Mouse (Mus musculus) lung, adult 18-20 months (tissue): ENCODE measurements around the gene Galk1.

Experiments used
- DNase-seq, 2 experiments: peaks; one replicate each; pipeline ENCODE4 v3.0.0; 2022; ENCODE audit warnings: mixed read lengths in 2 of 2

Gene Galk1

DNA sequence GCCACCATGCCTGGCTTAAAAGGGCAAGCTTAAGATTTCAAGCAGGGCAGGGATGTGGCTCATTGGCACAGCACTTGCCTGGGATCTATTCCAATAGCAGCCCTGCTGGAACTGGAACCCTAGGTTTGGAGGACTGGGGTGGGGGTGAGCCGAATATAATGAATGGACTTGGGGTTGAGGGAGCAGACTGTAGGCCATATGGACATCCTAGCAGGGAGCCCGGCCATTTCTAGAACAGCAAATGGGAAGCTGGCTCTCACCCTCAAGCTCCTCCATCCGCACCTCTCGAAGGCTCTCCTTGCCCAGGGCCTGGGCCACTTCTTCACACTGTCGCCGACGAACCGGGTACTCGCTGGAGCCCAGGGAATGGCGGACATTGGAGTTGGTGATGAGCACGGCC lies 2.9 kb downstream of the Galk1 start:
- DNase-seq = no peak

DNA sequence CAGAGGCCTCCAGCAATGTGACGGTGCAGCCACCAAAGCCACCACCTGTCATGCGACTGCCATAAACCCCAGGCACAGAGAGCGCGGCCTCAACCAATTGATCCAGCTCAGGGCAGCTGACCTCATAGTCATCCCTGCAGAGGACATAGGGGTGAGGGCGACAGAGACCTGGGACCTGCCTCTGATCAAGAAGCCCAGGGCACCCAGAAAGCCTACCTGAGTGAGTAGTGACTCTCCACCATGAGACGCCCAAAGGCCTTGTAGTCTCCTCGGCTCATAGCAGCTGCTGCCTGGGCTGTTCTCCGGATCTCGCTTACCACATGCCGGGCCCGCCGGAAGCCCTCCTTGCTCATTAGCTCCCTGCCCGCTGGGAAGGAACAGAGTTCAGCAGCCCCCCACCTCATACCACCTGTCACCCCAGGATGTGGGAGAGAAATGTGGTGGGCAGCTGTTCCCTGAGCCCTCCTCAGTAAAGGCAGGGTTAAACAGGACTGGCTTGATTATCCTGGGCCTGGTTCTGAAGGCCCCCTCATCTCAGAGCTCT lies 3.6 kb downstream of the Galk1 start:
- no peak for DNase-seq

DNA sequence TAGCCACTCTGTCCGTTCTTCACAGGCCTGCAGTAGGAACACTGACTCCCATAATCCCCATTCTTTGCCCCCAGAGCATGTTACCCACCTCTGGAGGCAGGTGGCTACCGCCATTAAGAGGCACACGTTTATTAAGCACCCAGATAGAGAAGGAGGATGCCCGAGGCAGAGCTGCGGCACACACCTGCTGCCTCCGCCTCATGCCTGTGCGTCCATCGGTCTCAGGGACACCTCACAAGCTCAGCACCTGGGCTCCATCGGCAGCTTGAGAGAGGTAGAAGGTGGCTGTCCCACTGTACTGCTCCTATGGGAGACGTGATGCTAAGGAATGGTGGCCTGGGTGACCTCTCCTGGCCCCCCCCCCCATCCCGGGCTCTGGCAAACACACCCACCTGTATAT lies 4.1 kb downstream of the Galk1 start:
- DNase-seq = no peak

DNA sequence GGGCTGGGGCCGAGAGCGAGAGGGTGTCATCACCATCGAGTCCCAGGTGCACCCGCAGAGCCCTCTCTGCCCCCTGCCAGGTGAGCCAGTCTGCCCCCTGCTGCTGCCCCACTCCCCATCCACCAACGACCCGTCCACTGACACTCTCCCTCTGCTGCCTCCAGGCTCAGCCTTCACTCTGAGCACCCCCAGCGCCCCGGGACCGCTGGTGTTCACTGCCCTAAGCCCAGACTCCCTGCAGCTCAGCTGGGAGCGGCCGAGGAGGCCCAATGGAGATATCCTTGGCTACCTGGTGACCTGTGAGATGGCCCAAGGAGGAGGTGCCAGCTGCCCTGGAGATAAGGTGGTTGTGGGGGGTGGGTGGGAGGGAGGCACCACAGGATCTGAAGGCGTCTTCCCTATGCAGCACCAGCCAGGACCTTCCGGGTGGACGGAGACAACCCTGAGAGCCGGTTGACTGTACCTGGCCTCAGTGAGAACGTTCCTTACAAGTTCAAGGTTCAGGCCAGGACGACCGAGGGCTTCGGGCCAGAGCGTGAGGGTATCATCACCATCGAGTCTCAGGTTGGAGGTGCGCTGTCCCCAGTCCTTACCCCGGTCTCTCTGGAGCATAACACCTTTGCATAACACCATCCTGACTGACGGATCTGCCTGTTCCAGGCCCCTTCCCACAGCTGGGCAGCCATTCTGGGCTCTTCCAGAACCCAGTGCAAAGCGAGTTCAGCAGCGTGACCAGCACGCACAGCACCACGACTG lies 5.2 kb downstream of the Galk1 start:
- no peak for DNase-seq

DNA sequence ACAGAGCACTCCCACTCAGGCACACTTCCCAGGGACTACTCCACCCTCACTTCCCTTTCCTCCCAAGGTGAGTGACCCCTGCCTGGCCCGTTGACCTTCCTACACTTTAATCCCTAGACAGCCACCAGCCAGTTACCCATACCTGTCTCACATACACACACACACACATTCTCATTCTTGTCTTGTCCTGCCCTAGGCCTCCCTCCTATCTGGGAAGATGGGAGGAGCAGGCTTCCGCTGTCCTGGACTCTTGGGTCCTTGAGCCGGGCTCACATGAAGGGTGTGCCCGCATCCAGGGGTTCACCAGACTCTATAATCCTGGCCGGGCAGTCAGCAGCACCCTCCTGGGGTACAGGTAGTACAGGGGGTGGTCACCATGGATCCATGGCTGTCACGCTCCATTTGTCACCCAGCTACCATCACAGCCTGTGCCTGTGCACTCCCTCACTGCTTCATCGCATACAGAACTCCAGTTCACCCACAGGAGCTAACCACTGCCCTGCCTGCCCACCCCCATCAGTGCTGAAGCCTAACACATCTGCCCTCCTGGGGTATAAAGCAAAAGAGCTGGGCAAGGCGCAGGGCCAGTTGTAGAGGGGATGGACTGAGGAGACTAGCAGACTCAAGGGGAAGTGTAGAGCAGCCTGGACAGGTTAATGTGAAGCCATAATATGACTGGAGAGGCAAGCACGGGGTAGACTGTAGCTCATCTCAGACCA lies 6.7 kb downstream of the Galk1 start:
- DNase-seq = no peak

DNA sequence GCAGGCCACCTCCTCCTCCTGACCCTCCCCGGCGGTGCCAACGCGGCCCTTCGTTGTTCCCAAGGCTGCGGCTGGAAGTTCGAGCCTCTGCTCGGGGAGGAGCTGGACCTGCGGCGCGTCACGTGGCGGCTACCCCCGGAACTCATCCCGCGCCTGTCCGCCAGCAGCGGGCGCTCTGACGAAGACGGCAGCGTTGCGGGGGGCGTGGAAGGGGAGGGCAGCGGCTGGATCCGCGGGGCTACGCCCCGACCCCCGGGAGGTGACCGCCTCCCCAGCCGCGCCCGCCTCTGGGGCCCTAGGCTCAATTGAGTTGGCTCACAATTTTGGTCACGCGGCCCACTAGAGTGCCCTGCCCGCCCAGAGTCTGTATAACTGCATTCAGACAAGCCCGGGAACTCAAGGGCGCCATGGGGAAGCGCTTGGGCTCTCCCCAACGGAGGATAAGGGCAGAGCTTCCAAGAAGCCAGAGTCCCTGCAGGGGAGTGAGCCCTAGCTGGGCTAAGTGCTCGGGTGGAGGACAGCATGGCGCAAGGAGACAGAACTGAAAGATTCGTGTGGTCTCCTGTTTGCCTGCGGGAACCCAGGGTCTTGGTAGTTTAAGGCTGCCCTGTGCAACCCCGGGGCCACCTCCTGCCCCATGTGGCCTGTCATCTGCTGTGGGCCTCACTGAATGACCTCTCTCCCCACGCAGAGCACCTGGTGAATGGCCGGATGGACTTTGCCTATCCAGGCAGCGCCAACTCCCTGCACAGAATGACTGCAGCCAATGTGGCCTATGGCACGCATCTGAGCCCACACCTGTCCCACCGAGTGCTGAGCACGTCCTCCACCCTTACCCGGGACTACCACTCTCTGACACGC lies 7.4 kb downstream of the Galk1 start:
- DNase-seq = peak; percentile 84 to 88

DNA sequence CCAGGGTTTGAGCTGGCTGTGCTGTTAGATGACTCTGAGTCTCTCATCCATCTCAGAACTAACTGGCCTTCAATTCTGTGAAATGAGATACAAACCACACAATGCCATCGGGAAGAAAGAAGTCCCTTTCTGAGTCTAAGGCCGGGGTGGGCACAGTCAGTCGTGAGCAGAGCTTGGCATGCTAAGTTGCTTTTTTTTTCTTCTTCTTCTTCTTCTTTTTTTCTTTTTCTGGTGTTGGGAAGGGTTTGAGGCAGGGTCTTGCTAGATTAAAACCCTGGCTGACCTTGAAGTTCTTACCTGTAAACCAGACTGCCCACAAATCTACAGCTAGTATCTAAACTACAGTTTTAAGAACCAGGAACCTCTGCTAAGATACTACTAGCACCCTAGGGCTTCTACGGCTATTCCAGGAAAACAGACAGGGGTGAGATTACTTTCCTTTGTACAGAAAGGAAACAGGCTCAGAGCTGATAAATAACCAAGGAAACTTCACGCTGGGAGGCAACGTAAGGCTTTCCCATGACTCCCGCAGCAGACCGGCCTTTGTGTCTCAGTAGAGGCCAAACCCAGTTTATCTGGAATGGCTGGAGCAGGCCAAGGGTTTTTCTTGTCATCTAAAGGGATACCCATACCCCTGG lies 8.2 kb downstream of the Galk1 start:
- DNase-seq = no peak

DNA sequence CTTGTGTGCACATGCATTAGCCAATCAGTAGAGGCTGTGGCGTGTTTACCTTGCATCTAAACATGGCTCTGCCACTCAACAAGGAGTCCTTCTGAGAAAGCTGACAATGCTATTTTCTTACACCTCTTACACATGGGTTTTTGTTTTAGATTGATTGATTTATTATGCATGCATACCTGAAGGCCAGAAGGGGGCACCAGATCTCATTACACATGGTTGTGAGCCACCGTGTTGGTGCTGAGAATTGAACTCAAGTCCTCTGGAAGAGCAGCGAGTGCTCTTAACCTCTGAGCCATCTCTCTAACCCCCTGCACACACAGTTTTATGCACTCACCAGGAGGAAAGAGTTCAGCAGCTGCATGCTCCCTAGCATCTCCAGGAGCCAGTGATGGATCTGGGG lies 9.6 kb downstream of the Galk1 start:
- no peak for DNase-seq

DNA sequence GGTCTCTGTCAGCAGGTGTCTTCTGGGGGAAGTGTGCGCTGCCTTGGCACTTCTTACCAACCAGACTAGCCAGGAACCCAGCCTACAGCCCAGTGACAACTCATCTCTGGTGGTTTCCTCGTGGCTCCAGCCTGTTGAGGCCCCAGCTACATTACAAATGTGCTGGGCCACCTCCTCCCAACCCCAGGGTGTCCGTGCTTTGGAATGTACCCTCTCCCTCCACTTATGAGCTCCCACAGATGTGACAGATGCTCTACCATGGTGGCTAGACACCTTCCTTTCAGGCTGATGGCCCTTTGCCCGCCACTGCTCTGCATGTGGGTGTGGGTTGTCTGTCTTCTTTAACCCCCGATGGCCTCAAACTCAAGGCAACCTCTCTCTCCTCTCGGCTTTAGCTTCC lies 10.8 kb downstream of the Galk1 start:
- DNase-seq = no peak

DNA sequence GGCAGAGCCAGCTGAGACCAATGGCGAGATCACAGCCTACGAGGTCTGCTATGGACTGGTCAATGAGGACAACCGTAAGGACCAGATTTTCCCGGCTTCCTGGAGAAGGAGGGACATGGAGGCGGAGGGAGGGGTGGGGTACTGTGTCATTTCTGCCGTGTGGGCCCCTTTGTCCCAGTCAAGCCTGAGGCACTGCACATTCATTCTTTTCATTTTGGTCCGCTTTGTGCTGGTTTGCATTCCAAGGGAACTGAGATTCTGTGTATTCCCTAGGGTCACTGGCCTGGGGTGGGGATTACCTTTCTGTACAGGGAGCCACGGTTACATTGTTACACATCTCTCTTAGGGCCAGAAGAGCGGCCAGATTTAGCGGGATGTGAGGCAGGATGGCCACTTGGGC lies 11.9 kb downstream of the Galk1 start:
- DNase-seq = no peak

DNA sequence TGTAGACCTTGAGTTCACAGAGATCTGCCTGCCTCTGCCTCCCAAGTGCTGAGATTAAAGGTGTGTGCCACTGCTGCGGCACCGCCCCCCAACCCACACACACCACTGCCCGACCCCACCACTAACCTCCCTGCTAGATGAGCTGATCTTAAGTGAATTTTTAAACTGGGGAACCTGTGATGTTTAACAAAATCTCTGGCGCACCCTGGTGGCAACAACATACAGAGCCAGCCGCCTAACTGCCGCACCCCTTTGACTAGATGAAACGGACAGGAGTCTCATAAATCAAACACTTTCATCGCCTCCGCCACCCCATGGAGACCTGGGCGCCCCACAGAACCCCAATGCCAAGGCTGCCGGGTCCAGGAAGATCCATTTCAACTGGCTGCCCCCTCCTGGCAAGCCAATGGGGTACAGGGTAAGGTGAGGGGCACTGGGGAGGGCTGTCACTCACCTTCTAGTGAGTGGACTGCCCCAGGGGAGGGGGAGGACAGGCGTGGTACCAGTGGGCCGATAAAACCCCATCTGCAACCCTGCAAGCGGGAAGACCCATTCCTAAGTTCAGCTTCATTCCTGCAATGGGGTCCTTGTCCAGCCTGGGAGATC lies 12.9 kb downstream of the Galk1 start:
- peak; percentile 72 to 75 for DNase-seq

DNA sequence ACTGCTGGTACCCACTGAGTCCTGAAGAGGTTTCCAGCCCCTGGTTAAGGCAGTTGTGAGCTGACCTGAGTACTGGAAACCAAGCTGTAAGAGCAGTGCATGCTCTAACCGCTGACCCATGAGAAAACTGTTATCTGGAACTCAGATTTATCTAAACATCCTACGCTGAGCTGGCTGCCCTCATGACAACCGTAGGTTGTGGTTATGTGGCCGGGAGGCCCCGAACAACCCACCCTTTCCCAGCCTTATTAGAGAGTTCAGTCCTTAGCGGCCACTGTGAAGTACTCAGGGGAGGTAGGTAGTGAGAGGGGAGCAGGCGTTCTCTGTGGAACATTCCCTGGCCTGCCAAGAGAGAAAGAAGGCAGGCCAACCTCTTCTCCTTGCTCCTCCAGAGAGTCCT lies 13.5 kb downstream of the Galk1 start:
- no peak for DNase-seq

DNA sequence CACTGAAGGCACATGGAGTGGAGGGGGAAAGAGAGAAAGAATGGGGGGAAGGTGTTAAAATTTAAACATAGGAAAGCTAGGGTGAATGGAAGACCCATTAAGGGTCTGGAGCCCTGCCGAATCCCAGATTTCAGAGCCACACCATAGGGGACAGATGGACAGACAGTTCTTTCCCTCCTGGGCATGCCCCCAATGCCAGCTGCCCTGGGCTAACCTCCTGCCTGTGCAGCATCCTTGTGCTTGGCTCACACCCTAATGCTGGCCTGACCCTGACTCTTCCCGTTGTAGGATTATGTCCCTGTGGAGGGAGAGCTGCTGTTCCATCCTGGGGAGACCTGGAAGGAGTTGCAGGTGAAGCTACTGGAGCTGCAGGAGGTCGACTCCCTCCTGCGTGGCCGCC lies 14.9 kb downstream of the Galk1 start:
- DNase-seq = no peak

DNA sequence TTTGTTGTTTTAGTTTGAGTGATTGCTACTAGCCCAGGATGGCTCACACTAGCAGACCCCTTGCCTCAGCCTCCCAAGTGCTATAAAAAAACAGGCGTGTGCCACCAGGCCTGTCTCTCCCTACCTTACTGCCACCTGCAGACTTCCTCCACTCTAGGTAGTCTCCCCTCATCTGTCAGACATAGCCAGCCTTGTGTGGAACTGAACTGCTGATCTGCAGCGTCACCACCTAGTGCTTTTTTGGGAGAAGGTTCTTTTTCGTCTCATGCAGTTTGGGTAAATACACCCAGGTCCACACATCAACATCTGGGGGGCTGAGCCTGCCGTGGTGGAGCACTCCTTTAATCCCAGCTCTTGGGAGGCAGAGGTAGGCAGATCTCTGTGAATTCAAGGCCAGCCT lies 15.5 kb downstream of the Galk1 start:
- no peak for DNase-seq

DNA sequence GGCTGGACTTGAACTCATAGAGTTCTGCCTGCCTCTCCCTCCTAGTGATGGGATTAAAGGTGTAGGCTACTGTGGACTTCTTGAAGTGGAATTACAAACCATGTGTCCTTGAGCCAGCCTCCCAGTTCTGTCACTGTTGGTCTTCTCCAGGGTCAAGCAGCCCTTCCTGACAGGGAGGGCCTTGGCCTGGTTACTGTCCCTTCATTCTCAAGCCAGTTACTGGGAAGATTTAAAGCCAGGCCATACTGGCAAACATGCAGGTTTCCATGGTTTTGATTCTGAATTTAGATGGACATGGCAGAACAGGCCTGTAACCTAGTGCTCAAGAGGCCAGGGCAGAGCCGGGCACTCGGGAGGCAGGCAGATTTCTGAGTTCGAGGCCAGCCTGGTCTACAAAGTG lies 17.3 kb downstream of the Galk1 start:
- no peak for DNase-seq

DNA sequence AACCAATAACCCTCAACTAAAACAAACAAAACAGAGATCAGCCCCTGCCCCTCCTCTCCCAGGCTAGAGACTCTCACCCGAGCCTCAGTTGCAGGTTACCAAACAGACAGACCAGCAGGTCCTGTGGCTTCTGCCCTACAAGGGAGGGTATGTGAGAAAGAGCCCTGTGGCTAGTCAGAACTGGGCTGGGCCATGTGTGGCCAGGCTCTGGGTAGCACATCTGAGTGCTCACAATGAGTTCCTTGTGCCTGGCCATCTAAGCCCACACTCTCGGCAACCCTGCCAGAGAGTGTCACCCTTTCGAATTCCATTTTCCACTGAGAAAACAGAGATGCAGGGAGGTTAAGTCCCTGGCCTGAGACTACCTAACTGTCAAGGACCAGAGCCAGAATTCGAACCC lies 20.4 kb downstream of the Galk1 start:
- DNase-seq = no peak

DNA sequence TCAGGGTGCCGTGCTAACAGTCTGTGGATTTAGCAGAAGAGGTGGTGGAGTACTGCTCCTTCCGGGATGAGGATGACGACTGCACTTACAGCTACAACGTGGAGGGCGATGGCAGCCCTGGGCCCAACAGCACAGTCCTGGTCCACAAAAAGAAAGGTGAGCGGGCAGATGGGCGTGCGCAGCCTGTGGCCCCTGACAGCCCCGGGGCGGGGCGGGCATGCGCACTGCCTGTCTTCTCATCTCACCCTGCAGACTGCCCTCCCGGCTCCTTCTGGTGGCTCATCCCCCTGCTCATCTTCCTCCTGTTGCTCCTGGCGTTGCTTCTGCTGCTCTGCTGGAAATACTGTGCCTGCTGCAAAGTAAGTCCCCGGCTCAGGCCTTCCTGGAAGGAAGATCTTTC lies 22.8 kb downstream of the Galk1 start:
- no peak for DNase-seq

DNA sequence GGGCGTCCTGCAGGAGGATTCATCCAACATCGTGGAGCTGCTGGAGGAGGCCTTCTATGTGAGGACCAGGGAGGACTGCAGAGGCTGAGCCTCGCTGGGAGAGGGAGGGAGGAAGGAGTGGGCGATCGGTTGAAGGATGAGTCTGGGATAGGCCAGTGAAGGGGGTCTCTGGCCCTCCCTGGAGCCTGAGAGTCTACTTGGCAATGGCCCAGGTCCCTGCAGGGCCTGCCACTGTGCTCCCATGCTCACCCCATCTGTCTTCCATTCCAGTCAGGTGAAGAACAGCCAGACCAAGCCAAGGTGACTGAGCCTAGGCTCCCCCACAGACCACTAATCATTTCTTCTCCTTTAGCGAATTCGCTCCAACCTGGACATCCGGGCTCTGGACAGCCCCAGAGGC lies 29.2 kb downstream of the Galk1 start:
- DNase-seq = no peak

DNA sequence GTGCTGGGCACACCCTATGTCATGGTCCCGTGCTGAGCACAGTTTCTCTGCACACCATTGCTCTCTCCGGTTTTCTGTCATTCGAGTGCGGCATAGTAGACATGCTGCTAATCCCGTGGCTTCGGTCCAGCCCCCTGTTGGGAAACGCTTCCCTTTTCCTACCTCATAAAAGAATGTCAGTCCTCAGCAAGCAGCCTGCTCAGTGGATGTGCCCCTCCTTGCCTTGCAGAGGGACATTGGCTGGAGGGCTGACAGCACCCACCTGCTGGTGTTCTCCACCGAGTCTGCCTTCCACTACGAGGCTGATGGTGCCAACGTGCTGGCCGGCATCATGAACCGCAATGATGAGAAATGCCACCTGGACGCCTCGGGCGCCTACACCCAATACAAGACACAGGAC lies 30.0 kb downstream of the Galk1 start:
- DNase-seq = no peak

DNA sequence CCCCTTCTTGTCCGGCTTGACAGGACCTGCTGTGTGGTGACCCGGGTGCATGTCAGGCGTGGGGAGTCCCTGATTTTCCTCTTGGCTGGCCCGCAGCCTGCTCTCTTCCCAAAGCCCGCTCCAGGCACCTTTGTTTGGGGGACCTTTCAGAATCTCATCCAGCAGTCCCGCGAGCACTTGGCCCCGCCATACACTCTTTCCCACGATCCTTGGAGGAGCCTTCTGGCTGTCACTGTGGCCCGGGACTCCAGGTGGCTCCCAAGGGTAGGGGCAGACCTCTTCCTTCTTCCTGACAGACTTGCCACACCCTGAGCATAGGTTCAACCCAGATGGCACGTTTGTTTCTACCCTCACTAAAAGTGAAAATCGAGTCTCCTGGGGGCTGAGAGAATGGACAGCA lies 37.0 kb downstream of the Galk1 start:
- no peak for DNase-seq

DNA sequence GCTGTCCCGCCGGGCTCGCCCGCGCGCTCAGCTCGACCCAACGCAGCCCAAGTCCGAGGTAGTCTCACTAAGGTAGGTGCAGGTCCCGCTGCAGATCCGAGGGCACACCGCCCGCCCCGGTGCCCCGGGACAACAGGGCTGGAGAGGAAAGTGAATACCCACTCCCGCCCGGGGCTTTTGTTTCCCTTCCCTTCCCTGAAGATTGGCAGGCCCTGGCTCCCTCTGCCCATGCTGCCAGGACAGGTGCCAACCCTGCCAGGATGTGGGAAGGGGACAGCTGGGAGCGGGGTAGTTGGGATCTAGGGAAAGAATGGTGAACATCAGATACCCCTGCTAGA lies 37.5 kb downstream of the Galk1 start:
- DNase-seq = no peak

DNA sequence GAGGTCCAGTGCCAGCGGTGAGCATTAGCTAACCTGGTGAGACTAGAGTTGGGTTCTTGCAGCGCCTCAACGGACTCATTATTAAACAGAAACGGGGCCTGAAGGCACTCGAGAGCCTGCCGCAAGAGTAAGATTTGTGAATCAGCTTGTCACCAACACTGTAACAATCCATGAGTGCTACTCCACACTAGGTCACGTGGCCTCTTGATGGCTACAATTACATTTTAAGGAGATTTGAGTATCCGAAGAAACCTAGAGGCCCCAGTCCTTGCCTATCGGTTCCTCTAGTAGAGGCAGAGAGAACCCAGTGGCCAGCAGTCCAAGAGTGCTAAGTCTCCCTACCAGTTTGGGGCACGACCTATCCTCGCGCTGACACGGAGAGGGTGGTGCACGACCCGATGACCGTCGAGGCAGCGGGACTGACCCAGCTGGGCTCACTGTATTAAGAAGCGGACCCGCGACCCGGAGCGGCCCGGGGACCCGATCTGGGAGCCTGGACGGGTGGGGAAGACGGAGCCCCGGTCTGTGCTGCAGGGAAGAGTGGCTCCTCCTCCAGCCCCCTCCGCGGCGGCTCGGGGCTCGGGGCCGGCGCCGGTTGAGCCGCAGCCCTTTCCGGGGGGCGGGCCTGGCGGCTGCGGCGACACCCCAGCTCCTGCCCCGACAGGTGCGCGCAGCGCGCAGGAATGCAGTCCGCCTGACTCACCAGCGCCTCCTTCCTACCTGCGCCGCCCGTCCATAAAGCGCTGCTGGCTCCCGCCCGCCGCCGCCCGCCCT lies 38.0 kb downstream of the Galk1 start, which contains the start of gene Itgb4:
TSS of gene Itgb4 (plus strand) at position 401 of the 774 bp plus-strand sequence.
- peak; percentile 78 to 82 for DNase-seq
